Mouse (Mus musculus) gonadal fat pad, adult 2 months (tissue): ENCODE measurements at regions not wholly inside any gene's neighbourhood (a gene's known extent, or its start where the extent isn't known, plus 50 kb on each side); places are given as distances from the start of the nearest gene placed in this dataset.

ENCODE experiments used
- DNase-seq: peaks from one replicate; pipeline ENCODE4 v3.0.0-alpha.2; 2012; ENCODE audit warnings: low read depth

GRCm38 (mm10) chr3:83689068-83689976, 76.8 kb upstream of the Sfrp2 start:
- no peak for DNase-seq

GRCm38 (mm10) chr3:83694505-83694904, 71.6 kb upstream of the Sfrp2 start:
- DNase-seq: no peak

GRCm38 (mm10) chr3:83699751-83700150, 66.4 kb upstream of the Sfrp2 start:
- DNase-seq: no peak

- DNase-seq: no peak
Measured at GRCm38 (mm10) chr3:83701075-83701474, 65.0 kb upstream of the Sfrp2 start.

GRCm38 (mm10) chr3:83704559-83704958, 61.6 kb upstream of the Sfrp2 start:
- DNase-seq: no peak

GRCm38 (mm10) chr3:83705253-83705652, 60.9 kb upstream of the Sfrp2 start:
- no peak for DNase-seq

- DNase-seq: no peak
Measured at GRCm38 (mm10) chr3:83706531-83707243, 59.4 kb upstream of the Sfrp2 start.

- no peak for DNase-seq
Measured at GRCm38 (mm10) chr3:83707278-83707677, 58.8 kb upstream of the Sfrp2 start.

GRCm38 (mm10) chr3:83708973-83709372, 57.1 kb upstream of the Sfrp2 start:
- DNase-seq: no peak

- DNase-seq: no peak
Measured at GRCm38 (mm10) chr3:83709531-83709930, 56.6 kb upstream of the Sfrp2 start.

- no peak for DNase-seq
Measured at GRCm38 (mm10) chr3:83710995-83711541, 55.1 kb upstream of the Sfrp2 start.

GRCm38 (mm10) chr3:83712355-83712754, 53.8 kb upstream of the Sfrp2 start:
- no peak for DNase-seq

GRCm38 (mm10) chr3:83714572-83714971, 51.5 kb upstream of the Sfrp2 start:
- DNase-seq: peak; percentile 14
